Mouse (Mus musculus) MEL (cell line): ENCODE results near the gene Spata3. TPM values are rescaled to one million over a fixed set of nuclear protein-coding genes. Genes with fewer than 3 reads are reported as not detected.

Experiments
- DNase-seq: peaks from one replicate; pipeline ENCODE4 v3.0.0; 2011; ENCODE audit warnings: low read depth, low spot score
- H3K27ac ChIP-seq: 2 replicates; pipeline ENCODE4 v1.5.1; 2012; ENCODE audit warnings: low read depth, mild to moderate bottlenecking, control low read depth, low read length, moderate library complexity; ENCODE audit not compliant: control insufficient read depth
- H3K27me3 ChIP-seq, 2 experiments: fragments of 150-350 bp in 1 of 2; sonication (generic) in 1 of 2; 2 replicates each; pipeline ENCODE4 v1.6.1; 2012; ENCODE audit warnings: low read length in 2 of 2, mild to moderate bottlenecking in 2 of 2, improper control_type of control experiment in 1 of 2, moderate library complexity in 1 of 2; ENCODE audit not compliant: insufficient read depth in 2 of 2, control insufficient read depth in 1 of 2
- H3K36me3 ChIP-seq, 2 experiments: 2 replicates each; pipeline ENCODE4 v1.6.1; 2012 to 2014; ENCODE audit warnings: low read length in 2 of 2, improper control_type of control experiment in 1 of 2, inconsistent platforms in 1 of 2, mild to moderate bottlenecking in 1 of 2; ENCODE audit not compliant: insufficient read depth in 2 of 2, control insufficient read depth in 1 of 2
- H3K4me1 ChIP-seq, 2 experiments: fragments of 150-350 bp in 1 of 2; sonication (generic) in 1 of 2; 2 replicates each; pipeline ENCODE4 v1.6.1; 2012; ENCODE audit warnings: low read length in 2 of 2, improper control_type of control experiment in 1 of 2, mild to moderate bottlenecking in 1 of 2; ENCODE audit not compliant: insufficient read depth in 2 of 2, control insufficient read depth in 1 of 2
- H3K4me3 ChIP-seq, 2 experiments: fragments of 150-350 bp in 1 of 2; sonication (generic) in 1 of 2; 2 replicates each; pipeline ENCODE4 v1.5.1; 2012; ENCODE audit warnings: low read depth in 2 of 2, low read length in 2 of 2, mild to moderate bottlenecking in 2 of 2, moderate library complexity in 2 of 2, control low read depth in 1 of 2, improper control_type of control experiment in 1 of 2; ENCODE audit not compliant: control insufficient read depth in 1 of 2, insufficient read depth in 1 of 2
- H3K79me2 ChIP-seq: 2 replicates; pipeline ENCODE4 v1.6.1; 2012; ENCODE audit warnings: mild to moderate bottlenecking, low read length, moderate library complexity; ENCODE audit not compliant: control insufficient read depth, poor library complexity, insufficient read depth
- H3K9ac ChIP-seq: 2 replicates; pipeline ENCODE4 v1.6.1; 2012; ENCODE audit warnings: low read depth, mild to moderate bottlenecking, control low read depth, low read length, moderate library complexity; ENCODE audit not compliant: control insufficient read depth, poor library complexity, severe bottlenecking
- H3K9me3 ChIP-seq: fragments of 150-350 bp; sonication (generic); replicated peaks from 2 replicates; pipeline ENCODE4 v1.6.1; 2012; ENCODE audit warnings: mild to moderate bottlenecking, low read length, improper control_type of control experiment, moderate library complexity; ENCODE audit not compliant: insufficient read depth
- CHD1 ChIP-seq: IDR thresholded peaks from 2 replicates; pipeline ENCODE4 v1.6.1; 2012; ENCODE audit warnings: low read depth, mild to moderate bottlenecking, inconsistent platforms, low read length, improper control_type of control experiment
- CHD2 ChIP-seq: IDR thresholded peaks from 2 replicates; pipeline ENCODE4 v1.6.1; 2011; ENCODE audit warnings: low read length, improper control_type of control experiment
- CTCF ChIP-seq, 3 experiments: IDR thresholded peaks in 2 of 3; conservative IDR thresholded peaks in 1 of 3; 2 replicates each; pipeline ENCODE4 v1.5.1; 2011 to 2012; ENCODE audit warnings: low read length in 3 of 3, low read depth in 2 of 3, mild to moderate bottlenecking in 2 of 3, improper control_type of control experiment in 1 of 3, inconsistent platforms in 1 of 3, mixed read lengths in 1 of 3, moderate library complexity in 1 of 3; ENCODE audit not compliant: control insufficient read depth in 1 of 3, insufficient read depth in 1 of 3, poor library complexity in 1 of 3, severe bottlenecking in 1 of 3
- E2F4 ChIP-seq: IDR thresholded peaks from 2 replicates; pipeline ENCODE4 v1.6.1; 2011; ENCODE audit warnings: low read depth, low read length, improper control_type of control experiment, borderline replicate concordance
- ELF1 ChIP-seq: IDR thresholded peaks from 2 replicates; pipeline ENCODE4 v1.6.1; 2014; ENCODE audit warnings: low read depth, mild to moderate bottlenecking, inconsistent platforms, low read length, improper control_type of control experiment, moderate library complexity
- GABPA ChIP-seq: IDR thresholded peaks from 2 replicates; pipeline ENCODE4 v1.6.1; 2012; ENCODE audit warnings: low read depth, mild to moderate bottlenecking, inconsistent platforms, low read length, improper control_type of control experiment, moderate library complexity
- HCFC1 ChIP-seq: IDR thresholded peaks from 2 replicates; pipeline ENCODE4 v1.6.1; 2012; ENCODE audit warnings: low read depth, mild to moderate bottlenecking, inconsistent platforms, low read length, improper control_type of control experiment, moderate library complexity
- KAT2A ChIP-seq: conservative IDR thresholded peaks from 2 replicates; pipeline ENCODE4 v1.6.1; 2012; ENCODE audit warnings: low read depth, low read length, improper control_type of control experiment, inconsistent platforms
- MAFK ChIP-seq: IDR thresholded peaks from 2 replicates; pipeline ENCODE4 v1.6.1; 2011; ENCODE audit warnings: low read depth, mild to moderate bottlenecking, low read length, improper control_type of control experiment, borderline replicate concordance
- MAX ChIP-seq: IDR thresholded peaks from 2 replicates; pipeline ENCODE4 v1.6.1; 2011; ENCODE audit warnings: low read length, improper control_type of control experiment
- MXI1 ChIP-seq: IDR thresholded peaks from 2 replicates; pipeline ENCODE4 v1.6.1; 2011; ENCODE audit warnings: mild to moderate bottlenecking, low read depth, low read length, improper control_type of control experiment
- MYB ChIP-seq: IDR thresholded peaks from 2 replicates; pipeline ENCODE4 v1.6.1; 2011; ENCODE audit warnings: mild to moderate bottlenecking, low read depth, low read length, improper control_type of control experiment
- MYC ChIP-seq: IDR thresholded peaks from 2 replicates; pipeline ENCODE4 v1.6.1; 2011; ENCODE audit warnings: low read depth, mild to moderate bottlenecking, low read length, improper control_type of control experiment, moderate library complexity
- RAD21 ChIP-seq: IDR thresholded peaks from 2 replicates; pipeline ENCODE4 v1.6.1; 2011; ENCODE audit warnings: mild to moderate bottlenecking, low read depth, low read length, improper control_type of control experiment
- RCOR1 ChIP-seq: IDR thresholded peaks from 2 replicates; pipeline ENCODE4 v1.6.1; 2012; ENCODE audit warnings: low read depth, mild to moderate bottlenecking, inconsistent platforms, low read length, improper control_type of control experiment
- TAL1 ChIP-seq: IDR thresholded peaks from 2 replicates; pipeline ENCODE4 v1.6.1; 2012; ENCODE audit warnings: mild to moderate bottlenecking, inconsistent platforms, low read length, moderate library complexity, mixed read lengths
- TBP ChIP-seq: IDR thresholded peaks from 2 replicates; pipeline ENCODE4 v1.8.0; 2011; ENCODE audit warnings: low read depth, low read length, improper control_type of control experiment
- TCF12 ChIP-seq: IDR thresholded peaks from 2 replicates; pipeline ENCODE4 v1.6.1; 2014; ENCODE audit warnings: low read depth, mild to moderate bottlenecking, inconsistent platforms, low read length, improper control_type of control experiment, moderate library complexity
- UBTF ChIP-seq: IDR thresholded peaks from 2 replicates; pipeline ENCODE4 v1.6.1; 2012; ENCODE audit warnings: low read depth, mild to moderate bottlenecking, inconsistent platforms, low read length, improper control_type of control experiment, moderate library complexity, borderline replicate concordance; ENCODE audit not compliant: insufficient read depth
- USF1 ChIP-seq: IDR thresholded peaks from 2 replicates; pipeline ENCODE4 v1.6.1; 2014; ENCODE audit warnings: low read depth, mild to moderate bottlenecking, inconsistent platforms, low read length, improper control_type of control experiment, moderate library complexity
- USF2 ChIP-seq, 2 experiments: IDR thresholded peaks; 2 replicates each; pipeline ENCODE4 v1.6.1; 2011 to 2012; ENCODE audit warnings: improper control_type of control experiment in 2 of 2, low read length in 2 of 2, borderline replicate concordance in 1 of 2, inconsistent platforms in 1 of 2, low read depth in 1 of 2, mild to moderate bottlenecking in 1 of 2; ENCODE audit not compliant: insufficient read depth in 1 of 2
- ZC3H11A ChIP-seq: IDR thresholded peaks from 2 replicates; pipeline ENCODE4 v1.6.1; 2012; ENCODE audit warnings: low read depth, mild to moderate bottlenecking, inconsistent platforms, low read length, improper control_type of control experiment
- ZKSCAN1 ChIP-seq: IDR thresholded peaks from 2 replicates; pipeline ENCODE4 v1.6.1; 2012; ENCODE audit warnings: low read depth, mild to moderate bottlenecking, inconsistent platforms, low read length, improper control_type of control experiment, moderate library complexity
- polyA plus RNA-seq, 2 experiments: library from polyadenylated mRNA; stranded (reverse) in 1 of 2; unstranded in 1 of 2; fragments of >175 nt in 1 of 2; fragments of >200 nt in 1 of 2; gene quantifications; 2 replicates each; pipeline versions ENCODE4 v1.2.1 to v1.2.4; 2012; ENCODE audit warnings: low replicate concordance in 2 of 2, low read depth in 1 of 2; ENCODE audit not compliant: insufficient read length in 2 of 2, insufficient read depth in 1 of 2, missing spikeins in 1 of 2
- total RNA-seq: library from RNA; depleted of rRNA; stranded (reverse); fragments of 300-350 nt; gene quantifications from 2 replicates; pipeline ENCODE4 v1.2.3, GENCODE M21; 2012

Spata3 gene
- total and polyA plus RNA-seq, 3 experiments: not detected

- no peaks in the 10 kb centered on the region for H3K36me3 ChIP-seq
- H3K4me3 ChIP-seq: no peak overlapping the region
- H3K27ac ChIP-seq: no peak overlapping the region
- peaks cover 0 to 9% of the 10 kb centered on the region in 2 experiments; a peak in 3 of 4 replicates for H3K27me3 ChIP-seq
- peaks cover 0 to 2% of the 10 kb centered on the region in 2 experiments; a peak in 1 of 4 replicates for H3K4me1 ChIP-seq
- H3K9me3 ChIP-seq: no peaks in the 10 kb centered on the region
- DNase-seq: no peak
- no peak for TF ChIP-seq USF2 (IDR thresholded peaks at IDR 0.05; ENCODE audit: borderline replicate concordance in 1 of 2, insufficient read depth in 1 of 2, low read depth in 1 of 2, low read length in 2 of 2)
- no peak for TF ChIP-seq MXI1
- TF ChIP-seq MAX: no peak
- TF ChIP-seq TBP: no peak
- TF ChIP-seq E2F4: no peak
- TF ChIP-seq UBTF: no peak
- no peak for TF ChIP-seq MYB
- no peaks in the 10 kb centered on the region for H3K79me2 ChIP-seq
- H3K9ac ChIP-seq: no peak overlapping the region
Measured at GRCm38 (mm10) chr1:86046833-86047563, 30.4 kb downstream of the Spata3 start.

GRCm38 (mm10) chr1:86048231-86048630 lies 31.6 kb downstream of the Spata3 start:
- H3K27ac ChIP-seq: no peak overlapping the region
- TF ChIP-seq USF1 (no peak), TCF12 (no peak), ZC3H11A (no peak), E2F4 (no peak)
- peaks cover 0 to 9% of the 10 kb centered on the region in 2 experiments; a peak in 3 of 4 replicates for H3K27me3 ChIP-seq
- no peaks in the 10 kb centered on the region for H3K79me2 ChIP-seq
- no peak overlapping the region for H3K9ac ChIP-seq
- no peaks in the 10 kb centered on the region for H3K9me3 ChIP-seq
- peaks cover 0 to 2% of the 10 kb centered on the region in 2 experiments; a peak in 1 of 4 replicates for H3K4me1 ChIP-seq
- peak; percentile 14 for DNase-seq
- no peak overlapping the region for H3K4me3 ChIP-seq
- H3K36me3 ChIP-seq: no peaks in the 10 kb centered on the region

DNA sequence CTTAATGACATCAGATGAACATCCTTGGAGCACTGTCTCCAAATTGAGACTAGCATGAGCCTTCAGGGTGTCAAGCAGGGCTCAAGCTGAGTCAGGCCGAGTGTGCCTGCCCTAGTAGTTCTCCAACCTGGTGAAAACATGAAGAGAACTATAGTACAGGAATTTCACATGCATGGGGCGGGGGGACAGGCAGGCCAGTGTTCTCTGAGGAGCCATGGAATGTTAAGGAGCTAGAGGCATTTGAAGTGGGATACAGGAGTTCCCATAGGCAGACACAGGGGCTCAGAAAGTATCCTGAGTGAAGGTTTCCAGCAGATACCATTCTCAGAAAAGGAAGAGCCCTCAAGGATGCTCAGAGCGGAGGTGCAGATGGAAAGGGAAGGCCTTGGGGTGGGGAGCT lies 32.1 kb downstream of the Spata3 start:
- no peak for DNase-seq
- Histone ChIP-seq H3K9me3 (no peaks in the 10 kb centered on the region), H3K36me3 (no peaks in the 10 kb centered on the region), H3K27ac (no peak overlapping the region), H3K79me2 (no peaks in the 10 kb centered on the region), H3K4me3 (no peak overlapping the region), H3K27me3 (peaks cover 0 to 9% of the 10 kb centered on the region in 2 experiments; a peak in 3 of 4 replicates), H3K9ac (no peak overlapping the region), H3K4me1 (peaks cover 0 to 2% of the 10 kb centered on the region in 2 experiments; a peak in 1 of 4 replicates)
- no peak for TF ChIP-seq E2F4
- no peak for TF ChIP-seq ELF1
- no peak for TF ChIP-seq TBP
- no peak for TF ChIP-seq MAX
- TF ChIP-seq MAFK: no peak
- TF ChIP-seq TCF12: no peak
- no peak for TF ChIP-seq MXI1
- TF ChIP-seq USF2 (IDR thresholded peaks at IDR 0.05; ENCODE audit: borderline replicate concordance in 1 of 2, insufficient read depth in 1 of 2, low read depth in 1 of 2, low read length in 2 of 2): no peak
- no peak for TF ChIP-seq CHD1
- no peak for TF ChIP-seq CTCF (IDR thresholded peaks at IDR 0.05 in 2 of 3, conservative IDR thresholded peaks at IDR 0.05 in 1 of 3; ENCODE audit: control insufficient read depth in 1 of 3, insufficient read depth in 1 of 3, low read depth in 2 of 3, low read length in 3 of 3, poor library complexity in 1 of 3, severe bottlenecking in 1 of 3)
- TF ChIP-seq GABPA: no peak
- TF ChIP-seq RAD21: no peak
- TF ChIP-seq KAT2A: no peak
- no peak for TF ChIP-seq TAL1
- no peak for TF ChIP-seq ZKSCAN1
- no peak for TF ChIP-seq RCOR1
- no peak for TF ChIP-seq CHD2
- TF ChIP-seq HCFC1: no peak
- no peak for TF ChIP-seq MYC
